Mouse (Mus musculus) lung, postnatal 0 days (tissue): Measurements from ENCODE around the gene Usp29.

Experiments used
- CTCF ChIP-seq: IDR thresholded peaks from 2 replicates; pipeline ENCODE4 v1.5.1; 2016; ENCODE audit warnings: antibody characterized with exemption, mild to moderate bottlenecking
- EP300 ChIP-seq: IDR thresholded peaks from 2 replicates; pipeline ENCODE4 v1.6.1; 2016; ENCODE audit warnings: antibody characterized with exemption, mild to moderate bottlenecking, control low read depth

DNA sequence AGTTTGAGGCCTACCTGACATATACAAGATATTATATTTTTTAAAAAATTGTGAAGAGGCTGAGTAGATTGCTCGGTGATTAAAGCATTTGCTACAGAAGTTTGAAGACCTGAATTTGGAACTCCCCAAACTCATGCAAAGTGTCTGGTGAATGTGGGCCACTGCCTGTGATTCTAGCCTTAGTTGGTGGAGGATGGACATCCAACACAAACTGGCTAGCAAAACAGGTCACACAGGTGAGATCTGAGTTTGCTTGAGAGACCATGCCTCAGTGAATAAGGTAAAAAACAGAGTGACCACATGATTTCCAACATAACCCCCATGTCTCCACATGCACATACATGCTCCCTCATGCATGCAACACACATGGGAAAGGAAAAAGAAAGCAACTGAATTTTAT lies 156.5 kb downstream of the Usp29 start:
- TF ChIP-seq CTCF (no peak), EP300 (no peak)
